Mouse (Mus musculus) urinary bladder, postnatal 4 days (tissue): ENCODE measurements around the gene H2-K1.
"Not testable (repeated sequence)": the region's sequence is repeated elsewhere in the genome, so short reads cannot be mapped to it uniquely, and the experiment has no call there.

Source experiments
- DNase-seq, 2 experiments: peaks; one replicate each; pipeline ENCODE4 v3.0.0; 2021 to 2022; ENCODE audit warnings: low spot score in 2 of 2

H2-K1 gene

DNA sequence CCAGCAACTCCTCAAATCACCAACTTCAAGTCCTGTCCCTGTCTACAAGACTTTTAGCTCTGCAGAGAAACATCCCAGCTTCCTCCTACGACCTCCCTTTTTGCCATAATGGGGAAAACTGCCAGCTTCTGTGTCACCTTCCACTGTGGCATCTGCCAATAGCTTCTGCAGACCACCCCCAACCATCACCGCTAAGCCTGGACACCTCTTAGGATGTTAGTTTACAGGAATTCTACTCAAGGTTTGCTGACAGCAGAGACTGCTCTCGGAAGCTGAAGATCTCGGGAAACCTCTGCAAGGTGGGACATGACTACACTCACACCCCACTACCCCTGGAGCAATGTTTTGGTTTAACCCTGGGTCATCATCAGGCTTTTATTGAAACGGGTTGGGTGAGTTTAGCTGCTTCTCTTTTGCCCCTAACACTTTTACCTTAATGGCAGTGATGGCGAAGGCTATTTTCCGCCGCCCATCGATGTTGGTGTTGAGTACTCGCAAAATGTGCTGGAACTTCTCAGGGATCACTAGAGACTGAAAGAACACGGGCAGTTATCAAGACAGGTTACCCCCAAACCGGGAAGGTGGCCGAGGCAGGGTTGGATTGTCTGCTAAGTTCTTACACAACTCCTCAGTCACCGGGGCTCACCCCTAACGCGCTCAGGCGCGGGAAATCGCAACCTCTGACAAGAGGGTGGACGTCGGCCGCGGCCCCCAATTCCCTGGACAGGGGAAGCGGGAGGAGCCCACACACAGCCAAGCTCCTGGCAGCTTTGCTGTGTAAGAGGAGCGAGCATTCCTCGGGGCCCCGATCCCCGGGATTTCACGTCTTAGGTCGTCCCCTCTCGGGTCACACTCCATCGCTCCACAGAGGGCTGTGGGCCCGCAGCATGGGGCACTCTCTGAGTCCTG lies 45.2 kb downstream of the H2-K1 start:
- no peak for DNase-seq

DNA sequence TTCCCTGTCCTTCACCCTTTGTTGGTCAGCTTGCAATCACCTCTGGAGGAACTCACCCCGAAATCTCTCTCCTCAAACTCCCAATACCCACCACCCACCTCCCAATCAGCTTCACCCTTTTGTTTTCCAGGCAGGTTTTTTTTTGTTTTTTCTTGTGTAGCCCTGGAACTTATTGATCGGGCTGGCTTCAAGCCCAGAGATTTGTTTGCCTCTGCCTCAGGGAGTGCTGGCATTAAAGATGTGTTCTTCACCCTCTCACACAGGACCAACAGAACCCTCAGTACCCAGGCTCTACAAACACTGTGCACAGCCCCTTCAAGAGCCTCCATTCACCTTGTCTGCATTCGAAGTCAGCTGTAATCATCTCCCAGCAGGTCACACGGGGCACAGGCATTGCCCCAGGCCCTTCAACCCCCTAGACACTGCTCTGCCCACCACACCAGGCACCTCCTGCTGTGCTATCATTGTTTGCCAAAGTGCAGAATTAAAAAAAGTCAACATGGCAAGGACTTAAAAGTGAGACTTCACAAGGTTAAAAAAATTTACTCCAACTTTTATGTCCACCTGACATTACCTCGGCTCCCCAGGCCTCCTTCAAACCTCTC lies 46.1 kb downstream of the H2-K1 start:
- no peak for DNase-seq

DNA sequence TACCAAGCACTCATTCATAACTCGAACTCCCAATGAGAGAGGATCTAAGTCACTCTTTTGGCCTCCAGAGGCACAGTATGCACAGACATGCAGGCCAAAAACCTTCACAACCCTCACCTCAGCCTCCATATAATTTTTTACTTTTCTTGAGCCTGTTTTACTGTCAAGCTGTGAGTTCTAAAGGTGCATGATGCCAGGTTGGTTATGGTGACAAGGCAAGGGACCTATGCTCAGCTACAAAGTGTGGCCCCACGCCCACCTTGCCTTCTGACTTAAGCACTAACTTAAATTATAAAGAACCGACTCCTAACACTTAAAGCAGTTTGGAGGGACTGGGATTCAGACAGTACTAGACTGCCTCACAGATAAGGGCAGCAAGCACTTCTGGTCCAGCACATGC lies 46.8 kb downstream of the H2-K1 start:
- no peak for DNase-seq

DNA sequence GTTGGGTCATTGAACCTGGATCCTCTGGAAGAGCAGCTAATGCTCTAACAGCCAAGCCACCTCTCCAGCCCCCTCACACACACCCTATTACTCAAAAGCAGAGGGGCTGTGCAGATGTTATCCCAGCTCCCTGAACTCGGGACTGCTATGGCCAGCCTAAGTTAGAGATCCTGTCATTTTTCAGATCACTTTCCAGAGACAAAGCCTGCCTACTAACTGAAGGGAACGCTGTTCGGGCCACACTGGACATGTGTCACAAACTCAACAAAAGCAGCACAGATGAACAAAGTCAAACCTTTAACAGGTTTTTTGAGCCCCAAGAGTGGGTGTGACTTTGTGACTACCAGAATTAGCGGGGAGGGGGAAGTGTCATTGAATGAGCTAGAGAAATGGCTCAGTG lies 47.3 kb downstream of the H2-K1 start:
- DNase-seq = no peak

DNA sequence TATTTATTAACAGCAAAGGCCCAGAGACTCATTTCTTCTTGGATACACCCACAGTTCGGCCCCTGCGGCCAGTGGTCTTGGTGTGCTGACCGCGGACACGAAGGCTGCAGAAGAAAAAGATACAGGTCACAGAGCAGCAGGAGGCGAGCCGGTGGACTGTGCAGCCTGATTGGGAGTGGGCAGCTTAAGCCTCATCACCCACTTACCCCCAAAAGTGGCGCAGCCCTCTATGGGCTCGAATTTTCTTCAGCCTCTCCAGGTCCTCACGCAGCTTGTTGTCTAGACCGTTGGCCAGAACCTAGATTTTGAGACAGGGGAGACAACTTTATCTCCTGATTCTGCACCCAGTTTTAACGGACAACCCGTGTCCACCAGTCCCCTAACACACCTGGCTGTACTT lies 48.1 kb downstream of the H2-K1 start:
- not testable (repeated sequence) for DNase-seq

DNA sequence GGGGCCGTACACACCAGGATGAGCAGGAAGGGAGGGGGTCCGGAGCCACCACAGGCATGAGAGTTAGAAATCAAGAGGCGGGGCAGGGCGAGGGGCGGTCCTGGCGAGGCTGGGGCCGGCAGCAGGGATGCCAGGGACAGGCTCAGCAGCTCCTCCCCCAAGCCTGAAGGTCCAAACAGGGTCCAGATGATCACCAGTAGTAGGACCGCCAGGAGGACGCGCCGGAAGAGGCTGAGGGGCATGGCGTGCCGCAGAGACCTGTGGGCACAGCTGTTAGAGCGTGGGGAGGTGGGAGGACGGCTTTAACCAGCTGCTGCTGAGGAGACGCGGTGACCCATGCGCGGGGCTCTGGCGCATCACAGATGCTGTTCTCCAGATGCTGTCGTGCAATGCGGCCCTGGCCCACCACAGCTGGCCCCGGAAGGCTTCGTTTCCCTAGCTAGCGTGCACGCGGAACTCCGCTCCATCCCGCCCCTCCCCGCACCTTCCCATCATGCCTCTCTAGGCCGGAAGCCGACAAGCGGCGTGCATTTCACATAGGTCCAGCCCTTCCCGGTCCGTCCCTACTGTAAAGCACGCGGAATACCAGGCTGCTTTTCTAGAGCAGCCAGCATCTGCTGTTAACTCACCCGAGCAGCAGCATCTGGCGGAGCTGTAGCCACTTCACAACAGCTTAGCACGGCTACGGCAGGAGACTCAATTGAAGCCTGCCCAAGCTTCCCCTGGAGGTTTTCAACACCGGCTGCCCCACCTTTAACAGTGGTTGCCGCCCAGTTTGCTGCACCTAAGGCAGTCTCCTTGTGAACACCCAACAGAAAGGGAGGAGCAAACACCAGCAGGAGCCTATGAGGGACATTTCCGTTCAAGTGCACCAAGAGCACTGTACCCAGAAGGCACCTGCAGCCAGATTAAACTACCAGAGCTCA lies 48.9 kb downstream of the H2-K1 start, which contains the start of gene B3galt4:
Gene B3galt4 (minus strand): TSS at position 468 of the 926 bp plus-strand sequence.
- peak; percentile 82 to 83 for DNase-seq

DNA sequence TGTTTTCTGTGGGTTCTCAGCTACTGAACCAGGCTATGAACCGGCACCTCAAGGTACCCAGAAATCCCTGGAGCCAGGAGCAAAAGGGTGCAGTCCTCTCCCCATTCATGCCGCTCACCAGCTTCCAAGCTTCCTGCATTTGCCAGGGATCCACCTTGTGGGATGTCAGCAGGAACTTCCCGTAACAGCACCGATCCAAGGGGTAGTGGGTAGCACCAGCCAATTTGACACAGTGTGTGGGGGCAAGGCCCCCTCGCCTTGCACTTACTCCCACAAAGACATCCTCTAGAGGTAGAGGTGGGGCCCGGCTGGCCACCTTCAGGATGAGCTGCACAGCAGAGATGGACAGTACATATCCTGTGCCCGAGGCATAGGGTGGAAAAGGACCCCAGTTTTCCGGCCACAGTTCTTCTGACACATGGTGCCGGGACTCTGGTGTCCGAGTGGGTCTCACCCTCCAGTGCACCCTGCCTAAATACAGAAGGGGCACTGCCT lies 50.0 kb downstream of the H2-K1 start:
- peak in 1 of 2 experiments; percentile 59 for DNase-seq

DNA sequence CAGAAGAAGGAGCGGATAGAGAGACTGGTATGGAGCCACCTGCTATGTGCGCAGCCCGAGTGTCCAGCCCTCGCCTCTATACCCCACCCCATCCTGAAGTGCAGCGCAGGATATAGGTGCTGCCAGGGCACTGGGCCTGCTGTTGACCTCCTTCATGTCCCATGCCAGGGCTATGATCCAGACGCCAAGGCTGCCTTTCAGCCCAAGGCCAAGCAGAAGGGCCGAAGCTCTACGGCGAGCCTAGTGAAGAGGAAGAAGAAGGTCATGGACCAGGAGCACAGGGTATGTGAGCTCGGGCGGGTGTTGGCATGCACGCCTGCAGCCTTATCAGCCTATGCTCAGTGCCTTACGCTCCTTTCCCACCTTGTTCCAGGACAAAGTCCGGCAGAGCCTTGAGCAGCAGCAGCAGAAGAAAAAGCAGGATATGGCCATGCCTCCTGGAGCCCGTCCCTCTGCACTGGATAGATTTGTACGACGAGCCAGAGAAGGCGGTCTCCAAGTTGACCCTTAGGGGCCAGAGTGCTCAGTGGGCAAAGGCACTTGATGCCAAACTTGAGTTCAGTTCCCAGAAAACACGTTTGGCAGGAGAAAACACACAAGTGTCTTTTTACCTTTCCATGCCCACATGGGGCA lies 51.1 kb downstream of the H2-K1 start:
- DNase-seq = no peak

DNA sequence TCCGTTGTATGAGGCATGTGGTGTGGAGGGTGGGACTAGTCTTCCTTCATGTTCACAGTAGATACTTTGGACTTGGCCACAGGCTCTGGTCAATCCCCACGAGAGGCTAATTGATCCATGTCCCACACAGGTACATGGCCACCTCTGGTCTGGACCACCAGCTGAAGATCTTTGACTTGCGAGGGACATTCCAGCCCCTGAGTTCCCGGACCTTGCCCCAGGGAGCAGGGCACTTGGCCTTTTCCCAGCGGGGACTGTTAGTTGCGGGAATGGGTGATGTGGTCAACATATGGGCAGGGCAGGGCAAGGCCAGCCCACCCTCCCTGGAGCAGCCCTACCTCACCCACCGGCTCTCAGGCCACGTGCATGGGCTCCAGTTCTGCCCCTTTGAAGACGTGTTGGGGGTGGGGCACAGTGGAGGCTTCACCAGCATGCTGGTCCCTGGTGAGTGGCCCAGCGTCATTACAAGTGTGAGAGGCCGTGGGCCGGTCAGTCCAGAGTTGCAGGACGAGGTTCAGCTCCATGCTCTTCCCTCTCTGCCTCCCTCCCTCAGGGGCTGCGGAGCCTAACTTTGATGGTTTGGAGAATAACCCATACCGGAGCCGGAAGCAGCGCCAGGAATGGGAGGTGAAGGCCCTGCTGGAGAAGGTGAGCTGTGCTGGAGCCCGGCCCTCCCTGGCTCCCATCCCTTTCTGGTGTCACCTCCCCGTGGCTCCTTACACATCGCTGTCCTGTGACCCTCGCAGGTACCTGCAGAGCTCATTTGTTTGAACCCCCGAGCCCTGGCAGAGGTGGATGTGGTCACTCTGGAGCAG lies 51.9 kb downstream of the H2-K1 start:
- DNase-seq = no peak

DNA sequence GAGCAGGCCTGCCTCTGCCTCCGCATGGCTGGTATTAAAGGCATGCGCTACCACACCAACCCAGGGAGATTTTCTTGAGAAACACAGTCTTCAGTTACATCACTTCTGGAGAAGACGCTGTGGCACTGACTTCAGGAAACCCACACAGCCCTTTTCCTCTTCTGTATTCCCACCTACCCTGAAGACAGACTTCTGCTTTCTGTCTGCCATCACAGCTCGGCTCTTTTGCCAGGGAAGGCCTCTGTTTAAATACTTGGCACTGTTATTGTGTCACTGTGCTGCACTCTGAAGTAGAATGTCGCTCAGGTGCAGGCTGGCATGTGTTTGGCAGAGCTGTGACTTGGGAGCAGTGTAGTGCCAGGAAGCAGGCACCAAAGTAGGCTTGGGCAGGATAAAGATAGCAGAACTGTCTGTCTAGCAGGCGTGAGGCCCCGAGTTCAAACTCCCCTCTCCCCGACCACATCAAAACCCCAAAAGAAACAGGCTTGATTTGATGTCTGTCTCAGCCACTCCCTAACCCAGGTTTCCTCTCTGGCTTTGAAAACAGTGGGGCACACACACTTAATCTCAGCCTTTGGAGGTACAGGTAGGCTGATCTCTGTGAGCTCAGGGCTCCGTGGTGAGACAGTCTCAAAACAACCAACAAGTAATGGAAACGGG lies 52.6 kb downstream of the H2-K1 start:
- no peak for DNase-seq
